Mouse (Mus musculus) hindbrain, postnatal 0 days (tissue): ENCODE measurements at regions not wholly inside any gene's neighbourhood (a gene's known extent, or its start where the extent isn't known, plus 50 kb on each side); places are given as distances from the start of the nearest gene placed in this dataset.
A peak's percentile ranks its signal among the peaks of the same experiment; 100 is the strongest.

ENCODE experiments used
- ATAC-seq: fragments of 200-750 bp; cut with Nextera tagmentation; 2 replicates; pipeline ENCODE4 v1.8.0; 2017; ENCODE audit warnings: mild to moderate bottlenecking, moderate TSS enrichment, moderate library complexity
- DNase-seq: peaks from one replicate; pipeline ENCODE4 v3.0.0-alpha.2; 2015; ENCODE audit warnings: low spot score
- H3K27ac ChIP-seq: fragments of 300-500 bp; sonication (generic); 2 replicates; pipeline ENCODE4 v1.5.1; 2014; ENCODE audit warnings: mild to moderate bottlenecking
- H3K27me3 ChIP-seq: fragments of 300-500 bp; sonication (generic); 2 replicates; pipeline ENCODE4 v1.6.1; 2014; ENCODE audit warnings: low read length, mixed read lengths; ENCODE audit not compliant: insufficient read depth
- H3K36me3 ChIP-seq: fragments of 300-500 bp; sonication (generic); 2 replicates; pipeline ENCODE4 v1.6.1; 2014; ENCODE audit warnings: low read length, mixed read lengths; ENCODE audit not compliant: insufficient read depth
- H3K4me1 ChIP-seq: fragments of 300-500 bp; sonication (generic); 2 replicates; pipeline ENCODE4 v1.6.1; 2014; ENCODE audit warnings: antibody characterized with exemption, low read length, mixed read lengths; ENCODE audit not compliant: insufficient read depth
- H3K4me2 ChIP-seq: fragments of 300-500 bp; sonication (generic); 2 replicates; pipeline ENCODE4 v1.6.1; 2014; ENCODE audit warnings: low read depth, mild to moderate bottlenecking, low read length, moderate library complexity, mixed read lengths
- H3K4me3 ChIP-seq: fragments of 300-500 bp; sonication (generic); 2 replicates; pipeline ENCODE4 v1.5.1; 2014; ENCODE audit warnings: low read length
- H3K9ac ChIP-seq: fragments of 300-500 bp; sonication (generic); replicated peaks from 2 replicates; pipeline ENCODE4 v1.6.1; 2014; ENCODE audit warnings: mild to moderate bottlenecking, low read length, moderate library complexity, mixed read lengths
- H3K9me3 ChIP-seq: fragments of 300-500 bp; sonication (generic); 2 replicates; pipeline ENCODE4 v1.6.1; 2016; ENCODE audit warnings: low read length, mixed read lengths
- CTCF ChIP-seq: IDR thresholded peaks from 2 replicates; pipeline ENCODE4 v1.5.1; 2016; ENCODE audit warnings: antibody characterized with exemption, control low read depth, low read depth
- WGBS: fragments of 180-500 bp; shearing (Covaris S2); extraction: QIAGEN DNeasy Blood & Tissue Kit; methylation state at CpG from one replicate; pipeline ENCODE4 v1.1.7; 2014; 5-methylcytosine and 5-hydroxymethylcytosine counted together

GRCm38 (mm10) chr13:48106946-48107345, 154.1 kb upstream of the Id4 start:
- 44% methylated on average over 5 of the region's 5 CpGs for WGBS
- H3K9ac ChIP-seq = no peak overlapping the region
- H3K9me3 ChIP-seq = no peaks in the 10 kb centered on the region
- no peak overlapping the region for H3K4me3 ChIP-seq
- no peak overlapping the region for H3K4me2 ChIP-seq
- ATAC-seq (no peak), DNase-seq (no peak)
- no peaks in the 10 kb centered on the region for H3K36me3 ChIP-seq
- no peaks in the 10 kb centered on the region for H3K27me3 ChIP-seq
- no peaks in the 10 kb centered on the region for H3K4me1 ChIP-seq
- TF ChIP-seq CTCF = no peak
- no peak overlapping the region for H3K27ac ChIP-seq

DNA sequence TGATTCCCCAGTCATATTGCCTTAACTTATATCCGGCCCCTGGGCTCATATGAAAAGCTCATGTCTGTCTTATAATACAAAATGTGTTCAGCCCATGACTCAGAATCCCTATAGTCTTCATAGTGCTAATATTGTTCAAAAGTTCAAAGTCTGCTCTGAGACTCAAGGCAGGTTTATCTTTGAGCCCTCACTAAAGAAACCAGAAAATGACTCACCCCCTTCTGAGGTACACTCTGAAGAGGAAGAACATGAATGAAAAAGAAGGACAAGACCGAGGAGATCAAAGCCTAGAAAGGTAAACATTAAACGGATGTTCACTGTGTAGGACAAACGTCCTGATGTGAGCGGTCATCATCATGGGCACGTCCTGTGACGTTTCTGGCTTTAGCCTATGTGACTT, 145.1 kb upstream of the Id4 start:
- H3K27ac ChIP-seq = no peak overlapping the region
- H3K4me2 ChIP-seq = no peak overlapping the region
- H3K9me3 ChIP-seq = no peaks in the 10 kb centered on the region
- H3K9ac ChIP-seq = no peak overlapping the region
- DNase-seq (no peak), ATAC-seq (no peak)
- no peak overlapping the region for H3K4me3 ChIP-seq
- no peaks in the 10 kb centered on the region for H3K4me1 ChIP-seq
- WGBS = 88% methylated on average over 7 of the region's 7 CpGs
- H3K27me3 ChIP-seq = no peaks in the 10 kb centered on the region
- H3K36me3 ChIP-seq = no peaks in the 10 kb centered on the region
- TF ChIP-seq CTCF = no peak

GRCm38 (mm10) chr13:48126582-48126981, 134.4 kb upstream of the Id4 start:
- no peak overlapping the region for H3K4me2 ChIP-seq
- no peaks in the 10 kb centered on the region for H3K36me3 ChIP-seq
- WGBS = 43% methylated on average over 6 of the region's 6 CpGs
- H3K9ac ChIP-seq = no peak overlapping the region
- H3K4me1 ChIP-seq = no peaks in the 10 kb centered on the region
- DNase-seq = peak; percentile 30
- no peaks in the 10 kb centered on the region for H3K27me3 ChIP-seq
- ATAC-seq = peak; percentile 45; the same call in 1 of the 2 replicates
- H3K27ac ChIP-seq = no peak overlapping the region
- H3K4me3 ChIP-seq = no peak overlapping the region
- no peaks in the 10 kb centered on the region for H3K9me3 ChIP-seq
- no peak for TF ChIP-seq CTCF

DNA sequence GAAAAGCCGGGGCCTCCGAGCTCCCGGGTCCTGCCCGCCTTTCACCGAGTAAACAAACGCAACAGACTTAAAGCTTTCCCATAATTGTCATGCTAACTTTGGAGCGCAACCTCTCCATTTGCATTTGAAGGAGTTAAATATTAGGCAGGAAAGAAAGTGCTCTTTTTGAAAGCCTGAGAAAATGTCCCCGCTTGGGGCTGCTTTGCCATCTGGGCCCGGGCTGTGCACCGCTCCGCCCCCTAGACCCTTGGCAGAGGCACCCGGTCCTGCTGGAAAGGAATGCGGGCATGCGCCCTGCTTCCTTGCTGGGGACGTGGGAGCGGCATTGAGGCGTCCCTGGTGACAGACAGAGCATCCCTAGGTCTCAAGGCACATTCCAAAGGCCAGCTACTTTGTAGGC, 130.3 kb upstream of the Id4 start:
- Histone ChIP-seq H3K27ac (0 out of 2 replicates have a peak overlapping the region, but pooled peaks have one; percentile 18), H3K4me3 (peak overlapping the region; percentile 7; the same call in 1 of the 2 replicates)

DNA sequence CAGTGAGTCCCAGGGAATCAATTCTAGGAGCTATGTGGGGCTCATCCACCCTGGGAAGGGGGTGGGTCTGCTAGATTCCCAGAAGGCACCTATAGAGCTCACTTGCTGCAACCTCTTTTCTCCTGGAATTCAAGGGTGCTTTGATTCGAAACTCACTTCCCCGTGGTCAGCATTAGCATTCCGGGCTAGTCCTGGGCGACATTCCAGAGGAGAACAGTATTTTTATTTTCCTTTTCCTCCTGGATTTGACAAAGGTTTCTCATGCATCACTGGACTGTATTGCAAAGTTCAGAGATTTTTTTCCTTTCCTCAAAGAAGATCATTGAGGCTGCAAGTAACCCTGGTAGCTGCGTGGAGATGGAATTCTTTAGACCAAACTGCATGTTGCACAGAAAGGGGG, 129.3 kb upstream of the Id4 start:
- no peak for TF ChIP-seq CTCF
- Histone ChIP-seq H3K27ac (peak overlapping the region; percentile 56; the same call in 1 of the 2 replicates), H3K4me3 (no peak overlapping the region), H3K4me2 (no peak overlapping the region), H3K36me3 (no peaks in the 10 kb centered on the region), H3K4me1 (no peaks in the 10 kb centered on the region), H3K27me3 (no peaks in the 10 kb centered on the region), H3K9me3 (no peaks in the 10 kb centered on the region), H3K9ac (no peak overlapping the region)
- WGBS = 26% methylated on average over 5 of the region's 5 CpGs
- DNase-seq (peak; percentile 21), ATAC-seq (no peak)

More for the DNA sequence above, 130.3 kb upstream of the Id4 start:
- TF ChIP-seq CTCF = peak; percentile 37; the same call in 1 of the 2 replicates
- Histone ChIP-seq H3K36me3 (no peaks in the 10 kb centered on the region), H3K4me1 (no peaks in the 10 kb centered on the region), H3K9ac (no peak overlapping the region), H3K27me3 (no peaks in the 10 kb centered on the region), H3K4me2 (peak overlapping the region; percentile 46), H3K9me3 (no peaks in the 10 kb centered on the region)
- peak; percentile 81 for DNase-seq
- peak; percentile 92 for ATAC-seq
- WGBS = 4% methylated on average over 17 of the region's 17 CpGs

GRCm38 (mm10) chr13:48145976-48146375, 115.1 kb upstream of the Id4 start:
- DNase-seq (no peak), ATAC-seq (no peak)
- Histone ChIP-seq H3K27ac (no peak overlapping the region), H3K9ac (no peak overlapping the region), H3K4me2 (no peak overlapping the region), H3K9me3 (no peaks in the 10 kb centered on the region), H3K4me3 (no peak overlapping the region), H3K36me3 (no peaks in the 10 kb centered on the region), H3K27me3 (no peaks in the 10 kb centered on the region), H3K4me1 (no peaks in the 10 kb centered on the region)
- TF ChIP-seq CTCF = no peak
- WGBS = 81% methylated on average over 5 of the region's 5 CpGs

- Histone ChIP-seq H3K36me3 (no peaks in the 10 kb centered on the region), H3K4me1 (no peaks in the 10 kb centered on the region), H3K9me3 (no peaks in the 10 kb centered on the region), H3K27ac (no peak overlapping the region), H3K9ac (no peak overlapping the region), H3K27me3 (no peaks in the 10 kb centered on the region), H3K4me3 (no peak overlapping the region), H3K4me2 (no peak overlapping the region)
- 81% methylated on average over 7 of the region's 7 CpGs for WGBS
- TF ChIP-seq CTCF = no peak
- ATAC-seq = no peak
- no peak for DNase-seq
These were observed 114.0 kb upstream of the Id4 start for GRCm38 (mm10) chr13:48147061-48147460.
